Mouse (Mus musculus) sigmoid colon, adult 10 weeks (tissue): ENCODE data around the gene Gm15217. TPM values are rescaled to one million over a fixed set of nuclear protein-coding genes. Genes with fewer than 3 reads are reported as not detected.

Source experiments
- polyA plus RNA-seq: library from polyadenylated mRNA; stranded (reverse); fragments of 350-450 nt; fragmentation: Illumina TruSeq; extraction: RNeasy Lipid Tissue Mini Kit (QIAGEN cat#74804); gene quantifications from one replicate; pipeline ENCODE4 v1.2.3, GENCODE M21; 2014; ENCODE audit warnings: low read depth, low replicate concordance

Gene Gm15217
- polyA plus RNA-seq = not detected

GRCm38 (mm10) chr14:46379285-46379684, at the start of gene Gm15217:
Gene Gm15217 (plus strand): TSS chr14:46379414.

GRCm38 (mm10) chr14:46390249-46390775, 11.1 kb downstream of the Gm15217 start, which contains the start of gene Bmp4:
Gene Bmp4 (minus strand): TSS chr14:46390669.

Other genes with a start within 250 kb of the Gm15217 start
- gene Bmp4, start 11.3 kb downstream of the Gm15217 start, polyA plus RNA-seq = 25.8 TPM